In the genomic region with DNA sequence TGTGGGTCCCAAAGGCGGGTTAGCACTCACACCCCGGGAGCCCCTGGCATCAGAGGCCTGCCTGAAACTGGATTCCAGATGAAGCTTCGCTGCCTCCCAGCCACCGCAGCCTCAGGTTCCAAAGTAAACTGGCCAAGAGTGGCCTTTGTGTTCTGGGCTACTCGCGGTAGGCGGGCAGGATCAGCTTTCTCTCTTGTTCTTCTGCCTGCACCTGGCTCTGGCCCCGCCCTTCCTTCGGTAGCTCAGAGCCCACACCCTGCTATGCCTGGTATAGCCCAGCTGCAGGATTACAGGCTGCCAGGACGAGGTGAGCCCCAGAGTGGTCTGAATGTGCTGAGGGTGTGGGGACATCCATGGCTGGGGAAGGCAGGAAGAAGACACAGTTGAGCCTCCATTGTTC, we compare ENCODE assay signal across 19 mouse cellular contexts. TPM values are rescaled to one million over a fixed set of nuclear protein-coding genes. Genes with fewer than 3 reads are reported as not detected.
A peak's percentile ranks its signal among the peaks of the same experiment; 100 is the strongest.
DNase-seq lines count a peak whose midpoint lies in the region; ATAC-seq and TF ChIP-seq lines count a peak whose summit lies in the region.
"Had no signal": no experiment of that assay in that cellular context is flagged by ENCODE, and none has a peak within 500 bp of the region (broad histone marks: within the 10 kb centered on the region; RNA-seq: fewer than 3 reads in every experiment).

No protein-coding gene starts in this region.

- TF ChIP-seq CTCF in thymus, adult 2 months (IDR thresholded peaks at IDR 0.05; ENCODE audit: borderline replicate concordance, control insufficient read depth, extremely low read depth, insufficient read depth, low read length, poor library complexity): no peak
- no peak for TF ChIP-seq CTCF in lung, postnatal 0 days (IDR thresholded peaks at IDR 0.05)
- no peak for TF ChIP-seq CTCF in liver, postnatal 0 days (IDR thresholded peaks at IDR 0.05; ENCODE audit: low read depth)

- no peaks in the 10 kb centered on the region for H3K9me3 ChIP-seq in kidney, embryonic 15.5 days (replicated peaks)
- H3K9me3 ChIP-seq in lung, postnatal 0 days (ENCODE audit: low read length): no peaks in the 10 kb centered on the region
- H3K9me3 ChIP-seq in liver, postnatal 0 days (ENCODE audit: low read length): no peaks in the 10 kb centered on the region
- no peaks in the 10 kb centered on the region for H3K9me3 ChIP-seq in limb, embryonic 10.5 days (replicated peaks)
- H3K9me3 ChIP-seq: forebrain, embryonic 15.5 days; liver, embryonic 13.5 days; neural tube, embryonic 13.5 days had no signal

- peaks cover 28% of the 10 kb centered on the region for H3K4me1 ChIP-seq in kidney, embryonic 15.5 days
- peaks cover 12% of the 10 kb centered on the region for H3K4me1 ChIP-seq in thymus, adult 2 months (replicated peaks; ENCODE audit: control insufficient read depth, insufficient read depth, low read length)
- H3K4me1 ChIP-seq in lung, postnatal 0 days (ENCODE audit: insufficient read depth, low read depth, low read length): no peaks in the 10 kb centered on the region
- no peaks in the 10 kb centered on the region for H3K4me1 ChIP-seq in liver, postnatal 0 days (ENCODE audit: insufficient read depth)
- H3K4me1 ChIP-seq in limb, embryonic 10.5 days: peaks cover 36% of the 10 kb centered on the region
- H3K4me1 ChIP-seq: liver, embryonic 13.5 days; megakaryocyte, embryonic 14.5 days had no signal

- no peaks in the 10 kb centered on the region for H3K36me3 ChIP-seq in kidney, embryonic 15.5 days
- H3K36me3 ChIP-seq in thymus, adult 2 months (ENCODE audit: control insufficient read depth, insufficient read depth, low read length): no peaks in the 10 kb centered on the region
- no peaks in the 10 kb centered on the region for H3K36me3 ChIP-seq in lung, postnatal 0 days (ENCODE audit: insufficient read depth, low read length)
- H3K36me3 ChIP-seq in liver, postnatal 0 days (replicated peaks; ENCODE audit: insufficient read depth, low read length): no peaks in the 10 kb centered on the region
- H3K36me3 ChIP-seq in limb, embryonic 10.5 days: no peaks in the 10 kb centered on the region
- H3K36me3 ChIP-seq: forebrain, embryonic 15.5 days; G1E; liver, embryonic 13.5 days; neural tube, embryonic 13.5 days had no signal

- no peak for TF ChIP-seq POLR2A in thymus, adult 2 months (IDR thresholded peaks at IDR 0.05; ENCODE audit: control insufficient read depth, extremely low read depth, insufficient read depth, low read length, poor library complexity)

- no peak overlapping the region for H3K27ac ChIP-seq in kidney, embryonic 15.5 days
- H3K27ac ChIP-seq in thymus, adult 2 months (ENCODE audit: control insufficient read depth, insufficient read depth, low read length): no peak overlapping the region
- H3K27ac ChIP-seq in lung, postnatal 0 days (ENCODE audit: low read length): no peak overlapping the region
- H3K27ac ChIP-seq in liver, postnatal 0 days (ENCODE audit: low read depth): no peak overlapping the region
- no peak overlapping the region for H3K27ac ChIP-seq in limb, embryonic 10.5 days
- H3K27ac ChIP-seq: forebrain, embryonic 15.5 days; liver, embryonic 13.5 days; neural tube, embryonic 13.5 days had no signal

- ATAC-seq in kidney, embryonic 15.5 days (replicated peaks; ENCODE audit: low FRiP score): peak; percentile 71
- 0 out of 2 replicates have a peak, but pooled peaks have one; percentile 18 for ATAC-seq in lung, postnatal 0 days
- ATAC-seq in liver, postnatal 0 days: no peak
- ATAC-seq: forebrain, embryonic 15.5 days had no signal

- DNase-seq in kidney, adult 8-10 months: no peak
- peak; percentile 42 for DNase-seq in thymus, postnatal 4 days
- no peak for DNase-seq in thymus, adult 2 months
- DNase-seq in lung, postnatal 0 days (ENCODE audit: low spot score): peak; percentile 30
- DNase-seq in liver, postnatal 0 days: no peak
- no peak for DNase-seq in limb, embryonic 10.5 days (ENCODE audit: low spot score)
- DNase-seq: adrenal gland, adult 8-10 months; cerebellum, adult 11-12 months; cerebellum, postnatal 36 days; gastrocnemius, postnatal 14 days; heart, postnatal 36 days; liver, embryonic 13.5 days; right cerebral cortex, postnatal 4 days had no signal

- no peak overlapping the region for H3K4me3 ChIP-seq in kidney, embryonic 15.5 days (replicated peaks)
- H3K4me3 ChIP-seq in thymus, adult 2 months (ENCODE audit: control insufficient read depth, insufficient read depth, low read length): no peak overlapping the region
- no peak overlapping the region for H3K4me3 ChIP-seq in lung, postnatal 0 days (ENCODE audit: low read depth, low read length)
- H3K4me3 ChIP-seq in liver, postnatal 0 days (ENCODE audit: low read depth, low read length): no peak overlapping the region
- no peak overlapping the region for H3K4me3 ChIP-seq in limb, embryonic 10.5 days
- H3K4me3 ChIP-seq: forebrain, embryonic 15.5 days; liver, embryonic 13.5 days; megakaryocyte, embryonic 14.5 days; neural tube, embryonic 13.5 days had no signal

- no peak for TF ChIP-seq EP300 in lung, postnatal 0 days (IDR thresholded peaks at IDR 0.05)
- no peak for TF ChIP-seq EP300 in liver, postnatal 0 days (IDR thresholded peaks at IDR 0.05; ENCODE audit: low read depth)

- H3K4me2 ChIP-seq in kidney, embryonic 15.5 days: peak overlapping the region; percentile 8; the same call in 1 of the 2 replicates
- no peak overlapping the region for H3K4me2 ChIP-seq in lung, postnatal 0 days (replicated peaks; ENCODE audit: low read depth, low read length)
- H3K4me2 ChIP-seq in liver, postnatal 0 days (ENCODE audit: low read depth, low read length): no peak overlapping the region
- H3K4me2 ChIP-seq: forebrain, embryonic 15.5 days; heart, embryonic 11.5 days; liver, embryonic 13.5 days; neural tube, embryonic 13.5 days had no signal

- no peak overlapping the region for H3K9ac ChIP-seq in kidney, embryonic 15.5 days
- no peak overlapping the region for H3K9ac ChIP-seq in lung, postnatal 0 days (replicated peaks; ENCODE audit: low read depth)
- no peak overlapping the region for H3K9ac ChIP-seq in liver, postnatal 0 days (replicated peaks)
- H3K9ac ChIP-seq: forebrain, embryonic 15.5 days; liver, embryonic 13.5 days; neural tube, embryonic 13.5 days had no signal

- peaks cover 44% of the 10 kb centered on the region for H3K27me3 ChIP-seq in kidney, embryonic 15.5 days
- peaks cover 2% of the 10 kb centered on the region; the same call in 1 of the 2 replicates for H3K27me3 ChIP-seq in thymus, adult 2 months (ENCODE audit: control insufficient read depth, insufficient read depth, low read length)
- peaks cover 3% of the 10 kb centered on the region; the same call in 1 of the 2 replicates for H3K27me3 ChIP-seq in lung, postnatal 0 days (replicated peaks; ENCODE audit: insufficient read depth, low read length)
- H3K27me3 ChIP-seq in liver, postnatal 0 days (ENCODE audit: insufficient read depth, low read length): peaks cover 11% of the 10 kb centered on the region; the same call in 1 of the 2 replicates
- H3K27me3 ChIP-seq in limb, embryonic 10.5 days (ENCODE audit: low read depth, poor library complexity, severe bottlenecking): peaks cover 81% of the 10 kb centered on the region
- H3K27me3 ChIP-seq: forebrain, embryonic 15.5 days had no signal

- 11% methylated on average over 10 of the region's 10 CpGs for WGBS in kidney, embryonic 15.5 days
- 23% methylated on average over 10 of the region's 10 CpGs for WGBS in thymus, adult 2 months
- 16% methylated on average over 10 of the region's 10 CpGs for WGBS in lung, postnatal 0 days
- 13% methylated on average over 10 of the region's 10 CpGs for WGBS in liver, postnatal 0 days (ENCODE audit: insufficient replicate concordance)
- WGBS in limb, embryonic 10.5 days: 6% methylated on average over 10 of the region's 10 CpGs

RNA-seq across cellular contexts. Expression of a gene that starts 12.6 kb away (rescaled TPM):
- polyA plus RNA-seq in kidney, embryonic 15.5 days (2015; fragmentation: Nextera tagmentation; extraction: Ambion mirVana): 0.19 and 0.32 TPM in 2 replicates
- polyA plus RNA-seq in thymus, adult 2 months (2012; rRNA removed): 4.0 and 6.4 TPM in 2 replicates
- polyA plus RNA-seq in lung, postnatal 0 days (2015; fragmentation: Nextera tagmentation; extraction: Ambion mirVana): 0.23 and 0.32 TPM in 2 replicates
- 0.01 TPM in 2 replicates for polyA plus RNA-seq in liver, postnatal 0 days (2015; fragmentation: Nextera tagmentation; extraction: Ambion mirVana)
- 0.10 and 0.13 TPM in 2 replicates for polyA plus RNA-seq in limb, embryonic 10.5 days (2016; fragmentation: Nextera tagmentation; extraction: Ambion mirVana)
- polyA plus RNA-seq: G1E had no signal

Comparison
In these comparisons a context has a peak if more than half of its experiments do, and no peak if none do; other contexts are left out.
1. DNase-seq: peak in thymus, postnatal 4 days (single experiment) and lung, postnatal 0 days (single experiment); none in kidney, adult 8-10 months (0 of 2), thymus, adult 2 months (single experiment), liver, postnatal 0 days (single experiment) and limb, embryonic 10.5 days (single experiment).